Mouse (Mus musculus): ENCODE data around the gene Cpm. TPM values are rescaled to one million over a fixed set of nuclear protein-coding genes. Genes with fewer than 3 reads are reported as not detected.

Cpm gene
- polyA plus RNA-seq, 1 experiment, result not detected

- no peak for TF ChIP-seq GATA1 (IDR thresholded peaks at IDR 0.05; ENCODE audit: low read length)
Observed at GRCm38 (mm10) chr10:117610794-117611384, 18.4 kb upstream of the Cpm start.

- no peak for TF ChIP-seq GATA1 (IDR thresholded peaks at IDR 0.05; ENCODE audit: low read length)
Observed at GRCm38 (mm10) chr10:117611503-117611902, 17.8 kb upstream of the Cpm start.

- TF ChIP-seq GATA1 (IDR thresholded peaks at IDR 0.05; ENCODE audit: low read length), result no peak
Observed at GRCm38 (mm10) chr10:117611976-117612375, 17.3 kb upstream of the Cpm start.

- TF ChIP-seq GATA1 (IDR thresholded peaks at IDR 0.05; ENCODE audit: low read length), result no peak
Observed at GRCm38 (mm10) chr10:117612621-117613584, 16.4 kb upstream of the Cpm start.

GRCm38 (mm10) chr10:117613960-117614359, 15.3 kb upstream of the Cpm start:
- TF ChIP-seq GATA1 (IDR thresholded peaks at IDR 0.05; ENCODE audit: low read length), result no peak

- no peak for TF ChIP-seq GATA1 (IDR thresholded peaks at IDR 0.05; ENCODE audit: low read length)
Observed at GRCm38 (mm10) chr10:117614387-117614786, 14.9 kb upstream of the Cpm start.

GRCm38 (mm10) chr10:117615239-117615638, 14.1 kb upstream of the Cpm start:
- TF ChIP-seq GATA1 (IDR thresholded peaks at IDR 0.05; ENCODE audit: low read length), result no peak

GRCm38 (mm10) chr10:117615746-117616145, 13.6 kb upstream of the Cpm start:
- no peak for TF ChIP-seq GATA1 (IDR thresholded peaks at IDR 0.05; ENCODE audit: low read length)

- TF ChIP-seq GATA1 (IDR thresholded peaks at IDR 0.05; ENCODE audit: low read length), result no peak
Observed at GRCm38 (mm10) chr10:117616191-117616680, 13.1 kb upstream of the Cpm start.

- TF ChIP-seq GATA1 (IDR thresholded peaks at IDR 0.05; ENCODE audit: low read length), result no peak
Observed at GRCm38 (mm10) chr10:117617568-117618345, 11.5 kb upstream of the Cpm start.

- TF ChIP-seq GATA1 (IDR thresholded peaks at IDR 0.05; ENCODE audit: low read length), result no peak
Observed at GRCm38 (mm10) chr10:117619041-117619861, 10.0 kb upstream of the Cpm start.

- TF ChIP-seq GATA1 (IDR thresholded peaks at IDR 0.05; ENCODE audit: low read length), result no peak
Observed at GRCm38 (mm10) chr10:117619862-117620179, 9.5 kb upstream of the Cpm start.

- TF ChIP-seq GATA1 (IDR thresholded peaks at IDR 0.05; ENCODE audit: low read length), result no peak
Observed at GRCm38 (mm10) chr10:117620530-117620929, 8.8 kb upstream of the Cpm start.

- no peak for TF ChIP-seq GATA1 (IDR thresholded peaks at IDR 0.05; ENCODE audit: low read length)
Observed at GRCm38 (mm10) chr10:117620934-117621501, 8.3 kb upstream of the Cpm start.

Measured in G1E-ER4 (cell line).